Mouse (Mus musculus): ENCODE measurements around the gene Ptpre.

Gene Ptpre

DNA sequence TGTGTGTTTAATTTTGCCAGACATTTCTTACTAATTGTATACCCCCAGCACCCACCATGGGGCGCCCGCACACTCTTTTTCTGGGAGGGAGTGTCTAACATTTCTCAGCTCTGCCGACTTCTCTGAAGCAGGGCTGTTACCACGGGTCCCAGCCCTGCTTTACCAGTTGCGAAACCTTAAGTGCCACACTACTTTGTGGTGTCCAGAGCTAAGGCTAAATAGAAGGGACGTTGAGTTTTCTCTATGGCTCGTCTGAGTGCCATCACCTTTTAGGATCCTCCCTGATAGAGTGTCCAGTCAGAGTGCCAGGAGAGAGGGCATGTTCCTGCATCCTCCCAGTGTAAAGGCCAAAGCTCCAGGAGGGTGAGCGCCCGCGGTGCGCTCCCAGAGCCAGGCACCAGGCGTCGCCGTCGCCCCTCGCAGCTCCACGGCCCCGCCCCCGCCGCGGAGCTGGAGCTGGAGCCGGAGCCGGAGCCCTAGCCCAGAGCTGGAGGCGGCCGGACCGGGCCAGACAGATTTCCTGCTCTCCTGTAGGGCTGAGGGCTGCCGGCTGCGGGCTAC lies at the start of gene Ptpre:
Ptpre (plus strand) TSS at position 141 of the 561 bp plus-strand sequence.
- TF ChIP-seq GATA4 (IDR thresholded peaks at IDR 0.05; ENCODE audit: insufficient replicate concordance, low read length), result no peak

DNA sequence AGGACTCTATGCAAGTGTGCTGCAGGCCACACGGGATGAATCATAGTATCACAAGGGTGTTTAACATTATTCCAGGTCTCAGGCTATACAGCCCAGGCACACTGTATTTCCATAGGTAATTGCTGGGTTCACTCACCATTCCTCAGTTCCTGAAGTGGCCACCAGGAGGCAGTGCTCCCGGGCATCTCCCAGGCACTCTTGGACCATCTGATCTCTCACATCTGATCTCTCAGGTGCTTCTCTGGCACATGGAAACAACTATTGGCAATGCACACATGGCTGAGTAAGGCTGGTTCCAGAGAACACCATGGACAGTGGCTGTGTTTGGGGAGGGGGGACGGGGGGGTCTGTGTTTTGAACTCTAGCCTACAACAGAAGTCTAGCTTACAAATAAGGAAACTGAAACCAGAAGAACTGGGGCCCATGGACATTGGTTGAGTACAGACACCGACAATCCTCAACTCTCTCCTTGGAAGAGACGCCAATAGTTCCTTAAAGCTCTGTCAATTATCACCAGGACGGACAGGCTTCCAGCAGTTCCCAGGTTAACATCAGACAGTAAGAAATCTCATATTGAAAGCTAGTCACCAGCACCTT lies 49.0 kb upstream of the Ptpre start:
- TF ChIP-seq GATA4 (IDR thresholded peaks at IDR 0.05; ENCODE audit: insufficient replicate concordance, low read length), result no peak

DNA sequence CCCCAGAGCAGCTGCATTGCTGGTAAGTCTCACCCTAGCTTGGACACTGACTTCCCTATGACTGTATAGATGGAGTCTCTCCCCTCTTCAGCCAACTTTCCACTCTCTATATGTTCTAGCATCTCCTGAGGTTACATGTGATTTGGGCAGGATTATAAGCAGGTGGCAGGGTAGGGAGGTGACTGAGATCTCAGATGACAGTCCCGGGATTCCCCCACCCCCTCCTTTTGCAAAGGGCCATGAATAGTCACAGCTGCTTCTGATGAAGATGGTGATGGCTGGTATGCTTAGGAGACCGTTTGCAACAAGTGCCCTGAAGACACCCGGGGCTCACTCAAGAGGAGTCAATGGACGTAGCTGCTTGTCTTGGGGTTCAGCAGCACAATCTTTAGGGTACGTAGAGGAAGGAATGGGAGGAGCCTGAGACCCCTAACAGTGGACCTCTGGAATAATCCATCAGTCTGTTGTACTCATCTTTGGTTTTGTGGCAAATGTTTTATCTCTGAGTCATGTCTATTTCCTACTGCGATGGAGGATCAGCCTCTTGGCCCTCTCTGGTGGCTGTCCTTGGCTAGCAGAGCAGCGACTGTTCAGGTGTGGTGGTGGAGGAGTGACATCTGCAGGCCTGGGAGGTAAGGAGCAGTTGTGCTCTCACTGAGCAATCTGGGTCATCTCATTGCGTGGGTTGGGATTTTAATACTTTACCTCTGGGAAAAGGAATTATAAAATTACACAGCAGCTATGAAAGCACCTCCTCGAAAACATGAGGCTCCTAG lies 47.4 kb upstream of the Ptpre start:
- TF ChIP-seq GATA4 (IDR thresholded peaks at IDR 0.05; ENCODE audit: insufficient replicate concordance, low read length), result no peak

DNA sequence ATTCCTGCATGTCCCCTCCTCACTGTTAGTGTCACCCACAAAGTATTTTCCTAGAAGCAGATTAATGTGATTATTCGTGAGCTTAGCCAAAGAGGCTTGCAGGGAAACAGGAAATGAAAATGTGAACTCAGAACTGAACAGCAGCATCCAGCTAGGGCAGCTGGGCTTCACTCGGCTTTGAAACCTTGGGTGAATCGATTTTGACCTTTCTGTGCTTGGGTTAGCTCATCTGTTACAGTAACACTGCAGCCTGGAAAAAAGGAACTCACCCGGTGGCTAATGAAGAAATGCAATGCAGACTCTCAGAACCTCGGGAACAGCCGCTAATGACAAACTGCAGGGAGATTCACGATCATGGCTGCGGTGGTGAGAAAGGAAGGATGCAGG lies 46.8 kb upstream of the Ptpre start:
- no peak for TF ChIP-seq GATA4 (IDR thresholded peaks at IDR 0.05; ENCODE audit: insufficient replicate concordance, low read length)

DNA sequence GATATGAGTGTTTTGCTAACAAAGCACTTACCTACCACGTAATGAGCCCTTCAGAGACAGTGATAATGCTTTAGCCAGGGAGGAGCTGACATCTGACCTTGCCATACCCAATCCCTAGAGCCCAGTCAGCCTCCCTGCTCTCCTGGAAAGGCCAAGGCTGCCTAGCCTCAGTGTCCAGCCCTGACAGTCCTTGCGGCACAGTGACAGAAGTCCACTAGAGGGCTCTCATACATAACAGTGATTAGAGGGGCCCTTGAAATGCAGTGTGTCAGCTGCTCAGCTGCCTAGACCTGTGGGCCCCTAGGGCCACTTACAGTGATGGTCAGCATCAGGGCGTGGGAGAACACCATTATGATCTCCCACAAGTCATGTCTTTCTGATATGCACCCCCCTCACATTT lies 42.0 kb upstream of the Ptpre start:
- no peak for TF ChIP-seq GATA4 (IDR thresholded peaks at IDR 0.05; ENCODE audit: insufficient replicate concordance, low read length)

DNA sequence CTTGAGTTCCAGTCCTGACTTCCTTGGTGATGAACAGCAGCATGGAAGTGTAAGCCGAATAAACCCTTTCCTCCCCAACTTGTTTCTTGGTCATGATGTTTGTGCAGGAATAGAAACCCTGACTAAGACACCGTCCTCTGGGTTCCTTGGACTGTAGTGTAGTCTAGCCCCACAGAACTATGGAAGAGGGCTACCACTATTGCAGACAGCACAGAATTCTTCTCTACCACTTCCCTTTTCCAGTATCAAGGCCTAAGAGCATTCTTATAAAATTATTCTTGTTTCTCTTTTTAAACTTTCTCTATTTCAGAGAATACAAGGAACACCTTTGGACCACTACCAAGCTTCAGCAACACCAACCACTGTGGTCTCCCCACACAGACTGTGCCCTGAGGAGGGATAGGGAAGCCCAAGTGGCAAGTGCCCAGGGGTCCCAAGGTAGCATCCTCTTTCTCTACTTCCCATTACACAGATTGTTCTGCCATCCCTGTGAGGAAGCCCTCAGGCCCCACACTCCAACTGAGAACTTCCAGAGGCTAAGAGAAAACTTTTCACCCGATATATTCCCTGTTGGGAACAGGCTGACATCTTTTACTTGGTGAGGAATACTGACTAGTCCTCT lies 38.6 kb upstream of the Ptpre start:
- no peak for TF ChIP-seq GATA4 (IDR thresholded peaks at IDR 0.05; ENCODE audit: insufficient replicate concordance, low read length)

DNA sequence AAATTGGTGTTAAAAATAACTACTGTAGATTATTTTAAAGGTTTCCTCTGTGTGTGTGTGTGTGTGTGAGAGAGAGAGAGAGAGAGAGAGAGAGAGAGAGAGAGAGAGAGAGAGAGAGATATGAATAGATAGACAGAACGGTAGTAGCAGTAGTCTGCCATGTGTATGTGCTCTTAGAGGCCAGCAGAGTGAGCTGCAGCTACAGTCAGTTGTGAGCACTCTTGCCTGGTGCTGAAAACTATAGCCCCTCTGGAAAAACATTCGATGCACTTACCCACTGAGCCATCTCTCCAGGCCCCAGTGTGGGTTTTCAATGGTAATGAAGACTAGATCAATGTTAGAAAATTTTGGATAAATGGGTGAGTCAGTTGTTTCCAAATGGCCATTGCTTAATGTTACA lies 37.9 kb upstream of the Ptpre start:
- TF ChIP-seq GATA4 (IDR thresholded peaks at IDR 0.05; ENCODE audit: insufficient replicate concordance, low read length), result no peak

DNA sequence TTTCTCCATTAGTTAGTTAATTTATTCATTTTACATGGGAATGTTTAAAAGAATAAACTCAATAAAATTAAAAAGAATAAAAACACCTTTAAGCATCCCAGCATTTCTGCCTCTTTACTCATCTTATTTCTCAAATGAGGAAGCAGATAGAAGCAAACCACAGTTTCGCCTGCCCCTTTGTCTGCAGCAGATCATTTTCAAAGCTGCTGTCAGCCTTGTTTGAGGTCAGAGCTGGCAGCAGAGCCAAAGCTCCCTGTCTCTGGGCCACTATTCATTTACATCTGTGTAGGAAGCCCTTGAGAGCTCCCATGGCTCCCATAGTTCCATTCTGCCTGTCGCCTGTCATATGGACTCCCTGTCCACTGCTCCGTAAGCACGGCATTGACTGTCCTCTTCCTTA lies 28.7 kb upstream of the Ptpre start:
- no peak for TF ChIP-seq GATA4 (IDR thresholded peaks at IDR 0.05; ENCODE audit: insufficient replicate concordance, low read length)

DNA sequence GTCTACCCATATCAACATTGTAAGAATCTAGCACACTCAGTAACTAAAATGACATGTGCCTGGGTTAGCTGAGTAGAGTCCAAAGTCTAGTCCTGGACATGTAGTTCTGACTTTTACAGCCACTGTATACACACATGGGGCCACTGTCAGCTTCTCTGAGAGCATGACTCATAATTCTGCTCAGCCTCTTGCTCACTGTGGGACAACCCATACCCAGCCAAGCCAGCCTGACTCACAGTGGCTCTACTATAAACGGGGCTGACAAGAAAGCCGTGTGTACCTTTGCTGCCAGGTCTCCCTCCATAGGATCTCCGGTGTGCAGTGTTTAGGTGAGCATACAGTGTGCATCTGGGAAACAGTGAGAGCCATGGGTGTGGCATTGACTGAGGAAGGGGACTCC lies 28.0 kb upstream of the Ptpre start:
- no peak for TF ChIP-seq GATA4 (IDR thresholded peaks at IDR 0.05; ENCODE audit: insufficient replicate concordance, low read length)

DNA sequence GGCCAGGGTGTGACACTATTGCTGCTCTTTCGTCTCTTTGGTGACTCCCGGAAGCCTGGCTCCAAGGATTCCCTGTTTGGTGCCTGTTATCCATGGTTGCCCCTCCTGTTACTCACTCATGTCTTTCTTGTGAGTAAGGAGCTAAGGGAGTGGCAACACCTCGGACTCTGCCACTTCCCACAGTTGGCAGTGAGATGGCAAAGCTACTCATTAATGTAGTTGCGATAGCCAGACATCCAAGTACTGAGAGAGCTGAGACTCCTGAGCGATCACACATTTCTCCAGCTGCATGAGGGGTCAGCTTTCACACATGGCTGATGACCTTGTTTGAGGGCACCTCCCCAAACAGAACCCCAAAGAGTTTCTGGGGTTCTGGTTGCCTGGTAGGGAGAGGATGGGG lies 26.9 kb upstream of the Ptpre start:
- no peak for TF ChIP-seq GATA4 (IDR thresholded peaks at IDR 0.05; ENCODE audit: insufficient replicate concordance, low read length)

DNA sequence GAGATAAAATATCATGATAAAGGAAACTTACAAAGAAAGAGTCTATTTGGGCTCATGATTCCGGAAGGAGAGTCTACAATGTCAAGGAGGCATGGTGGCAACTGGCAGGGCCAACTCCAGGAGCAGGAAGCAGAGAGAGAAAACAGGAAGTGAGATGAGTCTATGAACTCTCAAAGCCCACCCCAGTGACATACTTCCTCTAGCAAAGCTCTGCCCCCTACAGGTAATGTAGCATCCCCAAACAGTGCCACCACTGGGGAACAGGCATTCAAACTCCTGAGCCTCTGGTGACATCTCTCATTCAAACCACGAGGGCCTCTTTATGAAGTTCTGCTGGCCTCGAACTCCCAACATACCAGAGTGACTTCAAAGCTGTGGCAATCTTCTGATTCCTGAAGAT lies 25.6 kb upstream of the Ptpre start:
- TF ChIP-seq GATA4 (IDR thresholded peaks at IDR 0.05; ENCODE audit: insufficient replicate concordance, low read length), result no peak

DNA sequence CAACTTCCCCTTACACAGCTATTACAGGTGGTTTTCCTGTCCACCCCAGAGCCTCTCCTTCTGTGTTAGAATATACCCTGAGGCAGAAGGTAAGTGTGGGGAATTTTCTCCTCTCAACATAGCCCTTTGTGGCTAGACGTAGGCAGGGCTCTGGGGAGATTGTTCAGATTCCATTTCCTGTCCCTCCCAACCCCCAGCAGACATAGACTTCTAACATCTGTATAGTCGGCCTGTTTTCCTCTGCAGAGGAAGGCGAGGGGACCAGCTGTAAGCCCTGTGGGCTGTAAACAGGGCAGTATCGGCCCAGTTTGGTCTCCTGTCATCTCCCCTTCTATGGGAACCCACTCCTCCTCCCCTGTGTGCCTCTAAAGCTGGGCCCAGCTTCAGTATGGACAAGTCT lies 20.1 kb upstream of the Ptpre start:
- no peak for TF ChIP-seq GATA4 (IDR thresholded peaks at IDR 0.05; ENCODE audit: insufficient replicate concordance, low read length)

DNA sequence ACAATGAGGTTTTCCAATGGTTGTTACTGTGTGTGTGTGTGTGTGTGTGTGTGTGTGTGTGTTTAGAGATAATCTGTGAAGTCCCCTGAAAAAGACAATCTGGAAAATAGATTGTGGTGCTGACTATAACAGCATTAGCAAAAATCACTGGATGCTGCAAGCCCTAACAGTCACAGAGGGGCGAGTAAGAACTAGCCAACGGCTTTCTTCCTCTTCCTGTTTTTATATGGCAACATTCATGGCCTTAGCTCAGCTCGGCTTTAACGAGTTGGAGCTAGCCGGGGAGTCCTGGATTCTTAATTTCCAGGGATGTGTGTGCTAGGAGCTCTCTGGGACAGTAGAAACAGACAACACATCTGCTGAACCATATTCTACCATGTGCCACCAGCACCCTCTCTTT lies 17.0 kb upstream of the Ptpre start:
- TF ChIP-seq GATA4 (IDR thresholded peaks at IDR 0.05; ENCODE audit: insufficient replicate concordance, low read length), result no peak

DNA sequence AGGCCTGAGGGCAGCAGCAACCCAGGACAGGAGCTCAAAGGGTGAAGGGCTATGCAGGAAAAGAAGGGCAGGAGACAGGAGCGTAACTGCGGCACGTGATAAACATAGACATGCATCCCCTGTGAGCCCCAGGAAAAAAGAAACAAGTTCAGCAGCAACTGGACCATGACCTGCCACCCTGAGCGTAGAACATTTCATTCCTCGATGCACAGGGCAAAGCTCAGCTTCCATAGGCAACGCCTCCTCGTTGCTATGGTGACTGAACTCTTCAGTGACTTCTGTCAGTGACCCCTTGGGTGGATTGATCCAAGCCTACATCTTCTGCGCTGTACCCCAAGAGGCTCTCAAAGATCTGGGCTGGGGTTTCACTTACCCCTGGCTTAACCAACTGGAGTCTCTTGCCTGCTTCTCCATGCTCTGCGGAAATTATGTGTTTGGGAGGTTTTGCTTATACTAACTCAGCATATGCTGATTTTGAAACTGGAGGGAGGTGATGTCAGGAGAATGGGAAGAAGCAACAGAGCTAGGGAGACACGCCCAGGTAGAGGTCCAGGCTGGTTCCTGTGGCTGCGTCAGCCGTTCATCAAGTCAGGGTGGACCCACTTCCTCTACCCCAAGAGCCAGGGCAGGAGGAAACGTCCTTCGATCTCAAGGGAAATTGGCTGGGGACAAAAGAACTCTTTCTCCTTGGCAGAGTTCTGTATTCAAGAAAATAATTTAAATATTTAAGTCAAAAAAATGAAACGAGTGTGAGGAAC lies 15.3 kb upstream of the Ptpre start:
- TF ChIP-seq GATA4 (IDR thresholded peaks at IDR 0.05; ENCODE audit: insufficient replicate concordance, low read length), result no peak

DNA sequence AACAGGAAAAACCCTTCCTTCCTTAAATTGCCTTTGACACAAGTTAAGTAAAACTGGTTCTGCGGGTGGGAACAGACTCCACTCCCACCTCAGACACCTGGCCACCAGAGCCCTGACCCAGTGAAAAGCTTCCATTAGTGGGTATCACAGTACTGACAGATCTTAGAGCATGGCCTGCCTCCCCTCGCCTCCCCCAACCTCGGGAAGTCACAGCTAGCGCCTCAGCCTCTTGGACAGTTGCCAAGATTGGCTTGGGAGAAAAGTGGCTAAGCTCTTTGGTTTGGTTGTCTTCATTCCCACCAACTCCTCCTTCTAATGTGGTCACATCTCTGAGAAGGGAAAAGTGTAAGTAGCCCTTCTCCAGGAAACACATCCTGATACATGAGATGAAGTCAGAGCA lies 13.3 kb upstream of the Ptpre start:
- TF ChIP-seq GATA4 (IDR thresholded peaks at IDR 0.05; ENCODE audit: insufficient replicate concordance, low read length), result no peak
